Mouse (Mus musculus): ENCODE results near the gene Plekha4. TPM values are rescaled to one million over a fixed set of nuclear protein-coding genes. Genes with fewer than 3 reads are reported as not detected.

Plekha4 gene
- total RNA-seq, 2 experiments from 2014 or later: 0.90 to 2.7 TPM

- DNase-seq: no peak
- intact Hi-C loops (cut with DNase I): no loop called here
These were observed 41.1 kb downstream of the Plekha4 start for GRCm38 (mm10) chr7:45567112-45567779.

- intact Hi-C loops (cut with DNase I): no loop called here
- peak; percentile 89 for DNase-seq
These were observed 41.8 kb downstream of the Plekha4 start for GRCm38 (mm10) chr7:45567780-45568516.

- no peak for DNase-seq
- intact Hi-C loops (cut with DNase I): no loop called here
These were observed 42.7 kb downstream of the Plekha4 start for GRCm38 (mm10) chr7:45568601-45569473.

- intact Hi-C loops (cut with DNase I): no loop called here
These were observed 44.1 kb downstream of the Plekha4 start, which contains the start of gene Bcat2 for GRCm38 (mm10) chr7:45570103-45570741. TSS of gene Bcat2 (plus strand) at chr7:45570153.

GRCm38 (mm10) chr7:45571966-45572365, 45.8 kb downstream of the Plekha4 start:
- intact Hi-C loops (cut with DNase I): no loop called here

More at GRCm38 (mm10) chr7:45570103-45570741, 44.1 kb downstream of the Plekha4 start, which contains the start of gene Bcat2:
- DNase-seq: peak; percentile 80

GRCm38 (mm10) chr7:45573954-45574353, 47.8 kb downstream of the Plekha4 start:
- no peak for DNase-seq
- intact Hi-C loops (cut with DNase I): no loop called here

More at GRCm38 (mm10) chr7:45571966-45572365, 45.8 kb downstream of the Plekha4 start:
- no peak for DNase-seq

- DNase-seq: no peak
- intact Hi-C loops (cut with DNase I): no loop called here
These were observed 48.6 kb downstream of the Plekha4 start for GRCm38 (mm10) chr7:45574472-45575379.

- DNase-seq: no peak
- intact Hi-C loops (cut with DNase I): no loop called here
These were observed 59.8 kb downstream of the Plekha4 start for GRCm38 (mm10) chr7:45585923-45586322.

- no peak for DNase-seq
- intact Hi-C loops (cut with DNase I): no loop called here
These were observed 61.8 kb downstream of the Plekha4 start for GRCm38 (mm10) chr7:45587631-45588592.

GRCm38 (mm10) chr7:45589173-45589572, 63.0 kb downstream of the Plekha4 start:
- DNase-seq: peak; percentile 96
- intact Hi-C loops (cut with DNase I): no loop called here

- DNase-seq: no peak
- intact Hi-C loops (cut with DNase I): loop anchor here (10.0 kb wide), 1 partner anchor 95 kb away; the partner anchor contains the start of gene Ntn5
These were observed 63.8 kb downstream of the Plekha4 start for GRCm38 (mm10) chr7:45589898-45590297.

- intact Hi-C loops (cut with DNase I): loop anchor here (10.0 kb wide), 1 partner anchor 94 kb away; the partner anchor contains the start of gene Ntn5
- DNase-seq: no peak
These were observed 64.7 kb downstream of the Plekha4 start for GRCm38 (mm10) chr7:45590874-45591273.

- DNase-seq: no peak
- intact Hi-C loops (cut with DNase I): loop anchor here (10.0 kb wide), 1 partner anchor 93 kb away; the partner anchor contains the start of gene Ntn5
These were observed 65.8 kb downstream of the Plekha4 start for GRCm38 (mm10) chr7:45591880-45592279.

- DNase-seq: peak; percentile 60
- intact Hi-C loops (cut with DNase I): loop anchor here (10.0 kb wide), 1 partner anchor 92 kb away; the partner anchor contains the start of gene Ntn5
These were observed 67.1 kb downstream of the Plekha4 start for GRCm38 (mm10) chr7:45593118-45593815.

GRCm38 (mm10) chr7:45595176-45595575, 69.0 kb downstream of the Plekha4 start:
- no peak for DNase-seq
- intact Hi-C loops (cut with DNase I): loop anchor here (2.0 to 10.0 kb wide), 2 partner anchors 18 to 90 kb away; partner anchors contain the start of gene Ntn5

- DNase-seq: no peak
- intact Hi-C loops (cut with DNase I): loop anchor here (10.0 kb wide), 1 partner anchor 89 kb away; the partner anchor contains the start of gene Ntn5
These were observed 70.0 kb downstream of the Plekha4 start for GRCm38 (mm10) chr7:45596107-45596506.

GRCm38 (mm10) chr7:45597013-45597412, 70.9 kb downstream of the Plekha4 start:
- no peak for DNase-seq
- intact Hi-C loops (cut with DNase I): loop anchor here (10.0 kb wide), 1 partner anchor 88 kb away; the partner anchor contains the start of gene Ntn5

Data from left cerebral cortex, postnatal 4 days (tissue).